Mouse (Mus musculus): Measurements from ENCODE around the gene Ndufb2. TPM values are rescaled to one million over a fixed set of nuclear protein-coding genes. Genes with fewer than 3 reads are reported as not detected.

Ndufb2 gene
- 224 and 240 TPM in 2 replicates for polyA plus RNA-seq (2015; fragmentation: Nextera tagmentation; extraction: Ambion mirVana)

GRCm38 (mm10) chr6:39592401-39593214, at the start of gene Ndufb2:
Ndufb2 (plus strand) TSS chr6:39592574.

GRCm38 (mm10) chr6:39557723-39558261, 34.6 kb upstream of the Ndufb2 start, which contains the start of gene Dennd2a:
Dennd2a (minus strand) TSS chr6:39557867.

GRCm38 (mm10) chr6:39573791-39574554, 18.4 kb upstream of the Ndufb2 start, which contains the start of gene Adck2:
Adck2 (plus strand) TSS chr6:39573873.

GRCm38 (mm10) chr6:39585517-39585916, 6.9 kb upstream of the Ndufb2 start, which contains the start of gene Gm42420:
Gm42420 (plus strand) TSS chr6:39585753.

Other genes starting within 250 kb of the Ndufb2 start
- 10.1 and 10.3 TPM in 2 replicates for gene Slc37a3, start 214.9 kb upstream of the Ndufb2 start, polyA plus RNA-seq (2015; fragmentation: Nextera tagmentation; extraction: Ambion mirVana)
- 2.4 and 3.3 TPM in 2 replicates for gene Rab19, start 211.4 kb upstream of the Ndufb2 start, polyA plus RNA-seq (2015; fragmentation: Nextera tagmentation; extraction: Ambion mirVana)
- gene Mkrn1, start 172.1 kb upstream of the Ndufb2 start, polyA plus RNA-seq (2015; fragmentation: Nextera tagmentation; extraction: Ambion mirVana), result 327 and 343 TPM in 2 replicates
- gene Dennd2a, start 34.7 kb upstream of the Ndufb2 start, polyA plus RNA-seq (2015; fragmentation: Nextera tagmentation; extraction: Ambion mirVana), result 4.8 and 7.3 TPM in 2 replicates
- 13.8 and 15.7 TPM in 2 replicates for gene Adck2, start 18.7 kb upstream of the Ndufb2 start, polyA plus RNA-seq (2015; fragmentation: Nextera tagmentation; extraction: Ambion mirVana)
- gene Gm42420, start 6.8 kb upstream of the Ndufb2 start, polyA plus RNA-seq (2015; fragmentation: Nextera tagmentation; extraction: Ambion mirVana), result 2.9 and 3.8 TPM in 2 replicates
- gene Braf, start 132.9 kb downstream of the Ndufb2 start, polyA plus RNA-seq (2015; fragmentation: Nextera tagmentation; extraction: Ambion mirVana), result 6.7 and 6.8 TPM in 2 replicates
- gene Mrps33, start 218.4 kb downstream of the Ndufb2 start, polyA plus RNA-seq (2015; fragmentation: Nextera tagmentation; extraction: Ambion mirVana), result 122 and 126 TPM in 2 replicates

Measured in spleen, postnatal 0 days (tissue).